Mouse (Mus musculus) hindbrain, embryonic 10.5 days (tissue): Measurements from ENCODE around the gene Ccdc88a. TPM values are rescaled to one million over a fixed set of nuclear protein-coding genes. Genes with fewer than 3 reads are reported as not detected.
A peak's percentile ranks its signal among the peaks of the same experiment; 100 is the strongest.
"Not testable (repeated sequence)": the region's sequence is repeated elsewhere in the genome, so short reads cannot be mapped to it uniquely, and the experiment has no call there.

Experiments used
- DNase-seq: peaks from one replicate; pipeline ENCODE4 v3.0.0-alpha.2; 2017; ENCODE audit warnings: low spot score
- H3K27ac ChIP-seq: fragments of 300-500 bp; sonication (generic); 2 replicates; pipeline ENCODE4 v1.5.1; 2016; ENCODE audit warnings: mild to moderate bottlenecking, moderate library complexity
- H3K27me3 ChIP-seq: fragments of 300-500 bp; sonication (generic); 2 replicates; pipeline ENCODE4 v1.6.1; 2016; ENCODE audit warnings: mild to moderate bottlenecking; ENCODE audit not compliant: poor library complexity, insufficient read depth, severe bottlenecking
- H3K36me3 ChIP-seq: fragments of 300-500 bp; sonication (generic); 2 replicates; pipeline ENCODE4 v1.6.1; 2016; ENCODE audit warnings: mild to moderate bottlenecking, moderate library complexity
- H3K4me1 ChIP-seq: fragments of 300-500 bp; sonication (generic); replicated peaks from 2 replicates; pipeline ENCODE4 v1.6.1; 2016; ENCODE audit warnings: mild to moderate bottlenecking
- H3K4me3 ChIP-seq: fragments of 300-500 bp; sonication (generic); 2 replicates; pipeline ENCODE4 v1.5.1; 2016; ENCODE audit warnings: mild to moderate bottlenecking, moderate library complexity
- H3K9me3 ChIP-seq: fragments of 300-500 bp; sonication (generic); 2 replicates; pipeline ENCODE4 v1.6.1; 2016; ENCODE audit warnings: mild to moderate bottlenecking, moderate library complexity
- WGBS: fragments of 180-500 bp; shearing (Covaris S2); methylation state at CpG from one replicate; pipeline ENCODE4 v1.1.7; 2016; 5-methylcytosine and 5-hydroxymethylcytosine counted together
- polyA plus RNA-seq: library from polyadenylated mRNA; unstranded; fragments of >200 nt; fragmentation: Nextera tagmentation; extraction: Ambion mirVana; gene quantifications from 2 replicates; pipeline ENCODE4 v1.2.1, GENCODE M21; 2016

The Ccdc88a gene
- polyA plus RNA-seq, 1 experiment from 2014 or later: 32.4 TPM

DNA sequence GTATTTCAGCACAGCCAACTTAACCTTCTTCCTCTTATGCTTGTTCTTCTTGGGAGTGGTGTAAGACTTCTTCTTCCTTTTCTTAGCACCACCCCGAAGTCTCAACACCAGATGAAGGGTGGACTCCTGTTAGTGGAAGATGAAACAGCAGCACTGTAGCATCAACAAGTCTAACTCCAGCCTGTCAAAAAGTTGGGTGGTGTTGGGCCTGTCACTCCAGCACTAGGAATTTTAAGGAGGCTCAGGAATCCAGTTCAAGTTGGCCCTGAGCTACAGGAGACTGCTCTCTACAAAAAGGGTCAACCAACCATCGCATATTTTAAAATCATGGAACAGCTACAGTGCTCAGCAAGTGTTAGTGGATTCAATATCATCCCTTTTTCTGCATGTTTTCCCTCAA lies 172.8 kb downstream of the Ccdc88a start:
- Histone ChIP-seq H3K4me1 (peaks cover 14% of the 10 kb centered on the region), H3K27ac (0 out of 2 replicates have a peak overlapping the region, but pooled peaks have one; percentile 92), H3K4me3 (peak overlapping the region; percentile 81), H3K36me3 (peaks cover 53% of the 10 kb centered on the region)
- H3K27me3 ChIP-seq, DNase-seq, H3K9me3 ChIP-seq: not testable (repeated sequence)
- 91% methylated on average over 2 of the region's 2 CpGs for WGBS

DNA sequence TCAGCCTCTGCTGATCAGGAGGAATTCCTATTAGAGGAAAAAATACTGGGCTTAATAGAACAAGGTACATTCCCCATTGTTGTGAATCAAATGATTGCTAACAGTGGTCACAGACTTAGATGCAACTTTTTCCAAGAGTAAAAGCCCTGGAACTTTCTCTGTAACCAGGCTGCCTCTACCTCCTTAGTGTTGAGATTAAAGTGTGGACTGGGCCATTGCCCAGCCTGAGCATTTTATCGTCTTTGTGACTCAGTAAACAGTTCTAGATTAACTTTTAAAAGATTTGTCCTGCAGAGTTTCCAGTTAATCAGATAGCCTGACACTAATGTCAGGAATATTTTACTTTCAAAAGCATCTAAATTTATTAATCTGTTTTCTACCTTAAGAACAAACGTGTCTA lies 173.3 kb downstream of the Ccdc88a start:
- peaks cover 14% of the 10 kb centered on the region for H3K4me1 ChIP-seq
- H3K36me3 ChIP-seq: peaks cover 49% of the 10 kb centered on the region
- WGBS: 26% methylated on average over 2 of the region's 2 CpGs
- no peaks in the 10 kb centered on the region for H3K9me3 ChIP-seq
- DNase-seq: no peak
- H3K27ac ChIP-seq: peak overlapping the region; percentile 92
- peak overlapping the region; percentile 81 for H3K4me3 ChIP-seq
- H3K27me3 ChIP-seq: no peaks in the 10 kb centered on the region

DNA sequence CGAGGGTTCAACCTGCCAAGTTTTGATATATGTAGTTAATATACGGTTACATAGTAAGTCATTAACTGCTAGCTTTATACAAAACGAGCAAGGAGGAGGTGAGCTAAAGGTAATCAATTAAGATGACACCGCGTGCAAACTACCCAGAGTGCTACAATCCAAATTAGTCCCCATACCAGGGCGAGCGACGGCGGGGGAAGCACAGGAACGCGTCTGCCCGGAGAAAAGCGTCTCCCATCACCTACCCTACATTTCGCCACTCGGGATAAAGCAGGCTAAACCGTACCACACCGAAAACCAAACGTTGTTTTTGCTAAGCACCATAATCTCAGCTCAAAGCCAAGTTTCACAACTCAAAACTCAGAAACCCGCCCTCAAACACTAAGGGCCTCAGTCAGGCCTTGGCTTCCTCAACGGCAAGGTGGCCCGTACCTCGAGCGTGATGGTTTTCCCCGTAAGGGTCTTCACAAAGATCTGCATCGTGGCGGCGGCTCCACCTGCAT lies 173.8 kb downstream of the Ccdc88a start:
- Histone ChIP-seq H3K4me3 (peak overlapping the region; percentile 81), H3K27me3 (no peaks in the 10 kb centered on the region), H3K9me3 (no peaks in the 10 kb centered on the region), H3K4me1 (peaks cover 14% of the 10 kb centered on the region), H3K27ac (peak overlapping the region; percentile 92), H3K36me3 (peaks cover 45% of the 10 kb centered on the region)
- under 1% methylated on average over 27 of the region's 27 CpGs for WGBS
- DNase-seq: no peak

DNA sequence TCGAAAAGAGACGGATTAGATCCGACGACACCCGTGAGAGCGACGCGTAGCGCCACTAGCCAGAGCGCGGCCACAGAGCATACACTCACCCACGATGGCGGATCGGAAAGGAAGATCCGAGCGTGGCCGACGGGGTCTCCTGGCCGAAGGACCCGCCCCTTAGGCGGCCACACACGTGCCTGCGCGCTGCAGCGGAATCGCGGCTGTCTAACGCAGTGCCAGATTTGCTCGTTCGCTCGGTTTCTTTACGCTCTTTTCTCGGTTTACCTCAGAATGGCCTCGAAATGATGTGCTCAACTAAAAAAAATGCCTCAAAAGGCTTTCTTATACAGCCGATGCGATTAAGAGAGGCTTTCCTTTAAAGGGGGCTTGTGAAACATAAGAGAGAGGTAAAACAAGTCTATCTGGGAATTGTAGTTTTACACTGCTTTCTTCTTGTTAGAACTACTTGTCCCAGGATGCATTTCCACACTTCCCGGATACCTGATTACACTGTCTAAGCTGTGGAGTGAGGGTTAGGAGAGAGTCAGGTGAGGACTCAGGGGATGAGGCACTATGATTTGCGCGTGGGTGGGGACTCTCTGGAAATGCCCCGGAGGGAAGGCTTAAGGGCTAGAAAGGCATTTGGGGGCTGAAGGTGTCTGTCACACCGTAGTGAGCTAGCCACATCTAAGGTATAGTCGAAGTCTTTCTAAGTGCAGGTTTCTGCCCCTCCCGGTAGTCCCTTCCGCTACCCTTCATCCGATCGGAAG lies 174.5 kb downstream of the Ccdc88a start, which contains the start of the genes Clhc1 and Rps27a:
Gene Clhc1, plus strand, starts transcription at position 199 of the 752 bp plus-strand sequence.
Gene Rps27a, minus strand, starts transcription at position 358 of the 752 bp plus-strand sequence.
- Histone ChIP-seq H3K27me3 (no peaks in the 10 kb centered on the region), H3K9me3 (no peaks in the 10 kb centered on the region), H3K4me3 (peak within 1 kb of the TSS; percentile 81), H3K4me1 (peaks cover 14% of the 10 kb centered on the region), H3K36me3 (peaks cover 39% of the 10 kb centered on the region), H3K27ac (peak within 1 kb of the TSS; percentile 92)
- under 1% methylated on average over 46 of the region's 46 CpGs for WGBS
- DNase-seq: peak; percentile 90

DNA sequence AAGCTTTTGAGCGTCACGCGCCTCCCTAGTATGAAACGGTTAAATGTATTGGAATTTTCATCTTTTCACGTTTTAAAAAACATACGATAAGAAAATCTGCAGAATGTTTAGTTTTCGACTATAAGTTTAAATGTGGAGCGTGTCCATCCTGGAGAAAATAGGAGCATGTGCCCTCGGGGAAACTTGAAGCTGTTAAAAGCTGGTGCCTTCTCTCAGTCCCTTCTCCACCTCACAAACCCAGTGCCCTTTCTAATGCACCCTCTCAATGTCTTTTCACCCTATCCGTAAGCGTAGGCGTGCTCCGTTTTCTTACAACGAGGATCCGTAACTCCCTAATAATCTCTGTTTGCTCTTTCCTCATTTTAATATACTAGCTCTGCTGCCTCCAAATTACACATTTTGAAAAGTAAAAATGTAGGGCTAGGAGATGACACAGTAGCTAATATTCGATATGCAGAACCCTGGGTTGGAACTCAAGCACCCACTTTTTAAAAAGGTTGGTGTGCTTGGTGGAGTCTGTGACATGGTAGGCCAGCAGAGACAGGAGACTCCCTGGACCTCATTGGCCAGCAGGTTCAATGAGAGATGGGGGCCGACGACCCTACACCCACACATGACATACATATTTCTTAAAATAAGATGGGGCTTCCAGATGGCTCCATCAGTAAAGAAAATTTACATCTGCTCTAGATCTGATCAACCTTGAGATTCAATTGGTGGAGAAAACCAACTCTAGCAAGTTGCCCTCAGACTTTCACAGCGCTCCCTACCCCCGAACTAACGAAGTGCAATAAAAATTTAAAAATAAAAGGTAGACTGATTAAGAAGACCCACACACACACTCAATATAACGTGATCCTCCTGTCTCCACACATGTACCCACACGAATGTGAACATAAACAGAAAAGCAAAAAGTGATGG lies 175.3 kb downstream of the Ccdc88a start:
- peak overlapping the region; percentile 81 for H3K4me3 ChIP-seq
- H3K36me3 ChIP-seq: peaks cover 31% of the 10 kb centered on the region
- no peaks in the 10 kb centered on the region for H3K9me3 ChIP-seq
- no peaks in the 10 kb centered on the region for H3K27me3 ChIP-seq
- WGBS: 28% methylated on average over 23 of the region's 23 CpGs
- H3K27ac ChIP-seq: peak overlapping the region; percentile 92
- H3K4me1 ChIP-seq: peaks cover 14% of the 10 kb centered on the region
- DNase-seq: no peak

DNA sequence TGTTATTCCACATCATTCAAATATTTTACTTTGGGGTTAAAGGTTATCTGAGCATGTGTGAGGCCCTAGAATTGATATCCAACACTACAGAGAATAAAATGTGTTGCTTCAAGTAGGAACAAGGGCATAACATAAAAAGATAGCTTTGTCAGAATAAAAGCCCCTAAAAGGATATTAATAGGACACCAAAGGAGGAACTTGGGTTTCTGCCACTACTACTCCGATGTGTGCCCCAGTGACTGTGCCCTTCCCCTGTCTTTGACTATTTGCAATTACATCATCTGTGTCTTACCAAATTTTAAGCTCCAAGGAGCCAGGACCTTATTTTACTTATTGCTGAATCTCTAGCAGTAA lies 175.9 kb downstream of the Ccdc88a start:
- 96% methylated on average over 1 of the region's 1 CpGs for WGBS
- Histone ChIP-seq H3K27me3 (no peaks in the 10 kb centered on the region), H3K4me1 (peaks cover 14% of the 10 kb centered on the region), H3K4me3 (no peak overlapping the region; the same call in 1 of the 2 replicates), H3K36me3 (peaks cover 24% of the 10 kb centered on the region), H3K27ac (no peak overlapping the region), H3K9me3 (no peaks in the 10 kb centered on the region)
- no peak for DNase-seq

Other genes with a start within 250 kb of the Ccdc88a start
- gene Pnpt1, start 242.9 kb upstream of the Ccdc88a start, polyA plus RNA-seq: 27.5 and 39.0 TPM in 2 replicates
- gene Ppp4r3b, start 200.8 kb upstream of the Ccdc88a start, polyA plus RNA-seq: 80.2 and 92.8 TPM in 2 replicates
- gene Cfap36, start 126.2 kb upstream of the Ccdc88a start, polyA plus RNA-seq: 62.7 and 64.7 TPM in 2 replicates
- gene Prorsd1, start 141.4 kb downstream of the Ccdc88a start, polyA plus RNA-seq: 16.5 and 19.6 TPM in 2 replicates
- gene Mtif2, start 152.8 kb downstream of the Ccdc88a start, polyA plus RNA-seq: 41.0 and 46.7 TPM in 2 replicates
- gene Clhc1, start 174.3 kb downstream of the Ccdc88a start, polyA plus RNA-seq: 0.10 and 0.25 TPM in 2 replicates
- 932 and 1,013 TPM in 2 replicates for gene Rps27a, start 174.5 kb downstream of the Ccdc88a start, polyA plus RNA-seq